Mouse (Mus musculus) lung, embryonic 15.5 days (tissue): ENCODE data around the gene Lrrc75a. TPM values are rescaled to one million over a fixed set of nuclear protein-coding genes. Genes with fewer than 3 reads are reported as not detected.
A peak's percentile ranks its signal among the peaks of the same experiment; 100 is the strongest.

Experiments used
- ATAC-seq: fragments of 200-750 bp; cut with Nextera tagmentation; 2 replicates; pipeline ENCODE4 v1.8.0; 2017; ENCODE audit warnings: moderate number of reproducible peaks, borderline replicate concordance; ENCODE audit not compliant: low FRiP score, low TSS enrichment; ENCODE audit errors: extremely low read depth
- H3K27ac ChIP-seq: fragments of 300-500 bp; sonication (generic); 2 replicates; pipeline ENCODE4 v1.5.1; 2015; ENCODE audit warnings: moderate library complexity, mild to moderate bottlenecking, inconsistent platforms
- H3K27me3 ChIP-seq: fragments of 300-500 bp; sonication (generic); 2 replicates; pipeline ENCODE4 v1.6.1; 2015; ENCODE audit warnings: inconsistent platforms
- H3K36me3 ChIP-seq: fragments of 300-500 bp; sonication (generic); 2 replicates; pipeline ENCODE4 v1.6.1; 2015; ENCODE audit warnings: inconsistent platforms
- H3K4me1 ChIP-seq: fragments of 300-500 bp; sonication (generic); 2 replicates; pipeline ENCODE4 v1.6.1; 2015; ENCODE audit warnings: inconsistent platforms
- H3K4me2 ChIP-seq: fragments of 300-500 bp; sonication (generic); 2 replicates; pipeline ENCODE4 v1.6.1; 2015; ENCODE audit warnings: inconsistent platforms, mild to moderate bottlenecking, moderate library complexity
- H3K4me3 ChIP-seq: fragments of 300-500 bp; sonication (generic); 2 replicates; pipeline ENCODE4 v1.5.1; 2015; ENCODE audit warnings: mild to moderate bottlenecking, inconsistent platforms
- H3K9ac ChIP-seq: fragments of 300-500 bp; sonication (generic); 2 replicates; pipeline ENCODE4 v1.6.1; 2015; ENCODE audit warnings: inconsistent platforms
- H3K9me3 ChIP-seq: fragments of 300-500 bp; sonication (generic); 2 replicates; pipeline ENCODE4 v1.6.1; 2016; ENCODE audit warnings: inconsistent platforms
- WGBS: fragments of 180-500 bp; shearing (Covaris S2); methylation state at CpG from one replicate; pipeline ENCODE4 v1.1.7; 2015; 5-methylcytosine and 5-hydroxymethylcytosine counted together
- polyA plus RNA-seq: library from polyadenylated mRNA; unstranded; fragments of >200 nt; fragmentation: Nextera tagmentation; extraction: Ambion mirVana; gene quantifications from 2 replicates; pipeline ENCODE4 v1.2.1, GENCODE M21; 2015

Lrrc75a gene
- polyA plus RNA-seq, 1 experiment from 2014 or later, result 12.6 TPM

DNA sequence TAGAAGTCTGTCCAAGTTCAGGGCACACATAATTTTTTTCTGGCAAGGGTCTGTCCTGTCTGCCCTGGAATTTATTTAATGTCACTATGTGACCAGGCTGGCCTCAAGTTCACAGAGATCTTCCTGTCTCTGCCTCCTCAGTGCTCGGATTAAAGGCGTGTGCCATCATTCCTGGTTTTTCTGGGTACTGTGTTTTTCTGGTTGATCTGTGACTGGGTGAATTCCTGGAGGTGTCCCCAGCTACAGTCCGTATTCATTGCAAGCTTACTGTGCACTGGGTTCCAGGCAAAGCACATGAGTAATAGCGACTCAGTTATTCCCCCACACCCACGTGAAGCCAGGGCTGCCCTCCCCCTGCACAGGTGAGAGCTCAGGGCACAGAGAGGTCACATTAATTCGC, 38.0 kb downstream of the Lrrc75a start:
- ATAC-seq, result no peak
- 78% methylated on average over 6 of the region's 6 CpGs for WGBS
- H3K9ac ChIP-seq, result no peak overlapping the region
- peaks cover 17% of the 10 kb centered on the region for H3K4me1 ChIP-seq
- H3K36me3 ChIP-seq, result peaks cover 43% of the 10 kb centered on the region
- no peaks in the 10 kb centered on the region for H3K27me3 ChIP-seq
- no peaks in the 10 kb centered on the region for H3K9me3 ChIP-seq
- no peak overlapping the region for H3K27ac ChIP-seq
- no peak overlapping the region for H3K4me3 ChIP-seq
- H3K4me2 ChIP-seq, result no peak overlapping the region

DNA sequence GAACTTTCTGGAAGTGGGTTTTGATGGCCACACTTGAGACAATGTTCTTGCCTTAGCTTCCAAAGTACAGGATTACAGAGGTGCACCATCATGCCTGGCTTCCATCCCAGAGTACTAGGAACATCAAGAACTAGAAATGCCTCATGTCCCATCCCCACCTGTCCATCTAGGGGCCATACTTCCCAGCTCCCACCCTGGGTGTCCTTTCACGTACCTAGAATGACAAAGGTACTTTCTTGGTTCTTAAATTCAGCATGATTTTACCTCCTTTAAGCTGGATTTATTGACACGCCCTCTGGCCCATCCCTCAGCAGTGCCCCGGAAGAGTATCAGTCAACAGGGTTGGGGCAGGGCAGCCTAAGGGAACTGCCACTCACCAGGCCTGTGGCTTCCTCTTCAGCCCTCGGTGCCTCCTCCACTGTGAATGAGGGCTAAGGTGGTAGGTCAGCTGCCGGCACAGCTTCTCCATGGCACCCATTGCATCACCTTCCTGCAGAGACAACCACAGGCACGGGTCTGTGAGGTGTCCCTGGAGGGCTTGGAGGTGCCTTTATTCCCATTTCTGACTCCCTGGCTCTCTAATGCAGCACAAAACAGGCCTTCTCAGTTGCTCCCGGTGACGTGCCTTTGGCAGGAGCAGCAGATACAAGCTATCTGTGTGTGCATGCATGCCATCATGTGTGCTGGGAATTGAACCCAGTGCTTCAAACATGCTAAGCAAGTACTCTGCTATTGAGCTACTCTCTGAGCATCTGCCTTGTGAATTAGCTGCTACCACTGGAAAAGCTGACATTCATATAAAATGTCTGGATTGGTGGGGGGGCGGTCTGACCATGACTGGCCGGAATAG, 39.3 kb downstream of the Lrrc75a start:
- WGBS, result 71% methylated on average over 10 of the region's 10 CpGs
- H3K9ac ChIP-seq, result no peak overlapping the region
- no peak for ATAC-seq

DNA sequence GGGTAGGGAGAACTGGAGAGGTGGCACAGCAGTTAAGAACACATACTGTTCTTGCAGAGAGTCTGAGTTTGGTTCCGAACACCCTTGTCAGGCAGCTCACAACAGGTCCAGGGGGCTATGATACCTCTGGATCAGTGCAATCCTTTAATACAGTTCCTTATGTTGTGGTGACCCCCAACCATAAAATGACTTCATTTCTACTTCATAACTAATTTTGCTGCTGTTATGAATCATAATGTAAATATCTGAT, 40.4 kb downstream of the Lrrc75a start:
- H3K27me3 ChIP-seq, result no peaks in the 10 kb centered on the region
- H3K4me3 ChIP-seq, result no peak overlapping the region
- H3K9me3 ChIP-seq, result no peaks in the 10 kb centered on the region
- H3K4me1 ChIP-seq, result peaks cover 25% of the 10 kb centered on the region
- H3K9ac ChIP-seq, result no peak overlapping the region
- no peak overlapping the region for H3K27ac ChIP-seq
- no peak overlapping the region for H3K4me2 ChIP-seq
- no peak for ATAC-seq
- 97% methylated on average over 1 of the region's 1 CpGs for WGBS
- H3K36me3 ChIP-seq, result peaks cover 57% of the 10 kb centered on the region

More for the DNA sequence above, 39.3 kb downstream of the Lrrc75a start:
- H3K4me3 ChIP-seq, result no peak overlapping the region
- peaks cover 55% of the 10 kb centered on the region for H3K36me3 ChIP-seq
- no peak overlapping the region for H3K27ac ChIP-seq
- H3K4me2 ChIP-seq, result no peak overlapping the region
- peaks cover 25% of the 10 kb centered on the region for H3K4me1 ChIP-seq
- no peaks in the 10 kb centered on the region for H3K9me3 ChIP-seq
- H3K27me3 ChIP-seq, result no peaks in the 10 kb centered on the region

DNA sequence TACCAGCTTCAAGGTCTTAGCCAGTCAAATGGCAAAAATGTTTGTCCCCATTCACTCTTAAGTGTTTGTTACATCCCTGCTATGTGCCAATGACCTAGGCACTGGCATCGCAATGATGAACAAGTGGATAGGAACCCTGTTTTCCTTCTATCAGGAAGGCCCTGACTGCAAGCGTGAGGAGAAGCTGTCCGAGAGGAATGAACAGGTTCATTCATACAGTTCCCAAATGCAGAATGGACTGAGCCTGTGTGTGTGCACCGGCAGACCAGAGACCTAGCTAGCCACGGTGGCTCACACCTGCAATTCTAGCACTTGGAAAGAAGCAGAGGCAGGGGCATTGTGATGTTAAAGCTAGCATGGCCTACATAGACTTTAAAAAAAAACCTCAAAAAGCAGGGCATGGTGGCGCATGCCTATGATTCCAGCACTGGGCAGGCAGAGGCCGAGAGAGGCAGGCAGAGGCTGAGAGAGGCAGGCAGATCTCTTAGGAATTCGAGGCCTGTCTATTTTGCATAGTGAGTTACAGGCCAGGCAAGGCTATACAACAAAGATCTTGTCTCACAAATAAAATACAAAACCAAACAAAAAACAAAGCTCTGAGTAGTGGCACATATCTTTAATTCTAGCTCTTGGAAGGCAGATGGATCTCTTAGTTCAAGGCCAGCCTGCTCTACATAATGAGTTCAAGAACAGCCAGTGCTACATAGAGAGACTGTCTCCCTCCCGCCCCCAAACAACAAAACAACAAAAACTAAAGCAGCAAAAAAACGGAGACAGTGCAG, 41.0 kb downstream of the Lrrc75a start:
- no peak for ATAC-seq
- no peaks in the 10 kb centered on the region for H3K27me3 ChIP-seq
- WGBS, result 65% methylated on average over 10 of the region's 10 CpGs
- no peak overlapping the region for H3K4me3 ChIP-seq
- no peaks in the 10 kb centered on the region for H3K9me3 ChIP-seq
- H3K9ac ChIP-seq, result no peak overlapping the region
- H3K4me1 ChIP-seq, result peaks cover 25% of the 10 kb centered on the region
- peaks cover 57% of the 10 kb centered on the region for H3K36me3 ChIP-seq
- H3K4me2 ChIP-seq, result no peak overlapping the region
- no peak overlapping the region; the same call in 1 of the 2 replicates for H3K27ac ChIP-seq

DNA sequence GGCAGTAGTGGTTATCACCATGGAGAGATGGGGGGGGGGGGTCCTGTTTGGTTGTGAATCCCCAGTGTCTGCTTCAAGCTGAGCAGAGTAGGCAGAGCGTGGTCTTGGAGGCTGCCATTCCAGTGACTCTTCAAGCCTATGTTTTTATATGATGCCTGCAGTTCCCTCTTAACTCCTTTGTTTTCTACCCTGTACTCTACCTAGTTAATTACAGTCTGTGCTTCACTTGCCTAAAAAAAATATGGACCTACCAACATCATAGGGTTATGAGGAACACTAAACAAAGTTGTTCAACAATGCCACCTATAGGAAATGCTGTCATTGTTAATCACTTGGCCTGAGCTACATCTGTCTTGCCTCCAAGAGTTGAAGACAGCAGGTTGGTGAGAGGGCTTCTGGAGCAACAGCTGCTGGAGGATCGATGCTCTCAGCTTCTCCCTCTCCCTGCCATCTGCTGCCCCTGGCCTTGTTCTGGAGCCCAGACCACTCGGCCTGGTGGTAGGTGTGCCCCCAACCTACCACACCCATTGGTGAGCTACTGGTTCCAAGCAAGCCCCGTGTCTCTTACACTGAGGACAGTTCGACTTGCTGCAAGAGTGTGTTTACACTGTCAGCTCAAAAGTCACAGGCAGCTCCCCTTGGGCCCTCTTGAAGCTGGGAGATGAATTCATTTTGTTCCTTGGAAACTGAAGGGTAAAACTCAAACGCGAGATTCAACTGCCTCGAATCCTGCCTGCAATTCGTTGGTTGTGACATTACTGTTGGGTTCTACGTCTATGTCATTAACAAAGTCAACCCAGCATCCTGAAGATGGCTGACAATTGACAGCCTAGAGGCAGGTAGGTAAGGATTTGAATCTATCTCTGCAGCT, 41.8 kb downstream of the Lrrc75a start:
- Histone ChIP-seq H3K4me2 (no peak overlapping the region), H3K9ac (no peak overlapping the region), H3K4me3 (no peak overlapping the region), H3K4me1 (peaks cover 31% of the 10 kb centered on the region), H3K27ac (peak overlapping the region; percentile 20; the same call in 1 of the 2 replicates), H3K9me3 (no peaks in the 10 kb centered on the region), H3K27me3 (no peaks in the 10 kb centered on the region), H3K36me3 (peaks cover 57% of the 10 kb centered on the region)
- WGBS, result 33% methylated on average over 10 of the region's 10 CpGs
- ATAC-seq, result no peak

DNA sequence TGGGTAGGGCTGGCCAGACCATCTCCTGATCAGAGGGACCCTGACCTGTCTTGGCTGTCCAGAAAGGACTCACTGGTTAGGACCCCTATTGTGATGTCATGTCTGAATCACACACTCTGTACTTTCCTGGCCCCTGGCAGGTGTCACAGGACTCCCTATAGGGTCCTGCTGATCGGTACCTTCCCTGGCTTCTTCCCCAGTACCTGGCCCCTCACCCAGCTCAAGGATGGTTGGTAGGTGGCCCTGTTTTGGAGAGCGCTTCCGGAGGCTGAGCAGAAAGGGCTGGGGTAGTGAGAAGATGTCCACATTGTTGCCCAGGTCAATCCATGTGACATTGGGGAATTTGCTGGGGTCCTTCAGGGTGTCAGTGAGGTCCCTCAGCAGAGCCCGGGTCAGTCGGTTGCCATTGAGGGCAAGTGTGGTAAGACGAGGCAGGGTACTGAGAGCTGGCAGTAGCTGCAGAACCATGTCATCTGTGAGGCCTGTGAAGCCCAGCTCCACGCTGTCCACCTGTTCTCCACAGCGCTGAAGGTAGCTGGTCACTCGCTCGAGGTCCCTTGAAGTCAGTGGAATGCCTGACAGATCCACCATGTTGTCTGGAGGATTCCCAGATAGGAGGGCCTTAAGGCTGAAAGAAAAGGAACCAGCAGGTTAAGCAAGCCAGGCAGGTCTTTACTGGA, 42.6 kb downstream of the Lrrc75a start:
- 40% methylated on average over 10 of the region's 10 CpGs for WGBS
- 0 out of 2 replicates have a peak overlapping the region, but pooled peaks have one; percentile 3 for H3K4me3 ChIP-seq
- H3K36me3 ChIP-seq, result peaks cover 57% of the 10 kb centered on the region
- peak overlapping the region; percentile 68 for H3K4me2 ChIP-seq
- no peak overlapping the region for H3K9ac ChIP-seq
- H3K27me3 ChIP-seq, result no peaks in the 10 kb centered on the region
- ATAC-seq, result 0 out of 2 replicates have a peak, but pooled peaks have one; percentile 4
- H3K4me1 ChIP-seq, result peaks cover 32% of the 10 kb centered on the region
- no peaks in the 10 kb centered on the region for H3K9me3 ChIP-seq
- H3K27ac ChIP-seq, result peak overlapping the region; percentile 34; the same call in 1 of the 2 replicates

DNA sequence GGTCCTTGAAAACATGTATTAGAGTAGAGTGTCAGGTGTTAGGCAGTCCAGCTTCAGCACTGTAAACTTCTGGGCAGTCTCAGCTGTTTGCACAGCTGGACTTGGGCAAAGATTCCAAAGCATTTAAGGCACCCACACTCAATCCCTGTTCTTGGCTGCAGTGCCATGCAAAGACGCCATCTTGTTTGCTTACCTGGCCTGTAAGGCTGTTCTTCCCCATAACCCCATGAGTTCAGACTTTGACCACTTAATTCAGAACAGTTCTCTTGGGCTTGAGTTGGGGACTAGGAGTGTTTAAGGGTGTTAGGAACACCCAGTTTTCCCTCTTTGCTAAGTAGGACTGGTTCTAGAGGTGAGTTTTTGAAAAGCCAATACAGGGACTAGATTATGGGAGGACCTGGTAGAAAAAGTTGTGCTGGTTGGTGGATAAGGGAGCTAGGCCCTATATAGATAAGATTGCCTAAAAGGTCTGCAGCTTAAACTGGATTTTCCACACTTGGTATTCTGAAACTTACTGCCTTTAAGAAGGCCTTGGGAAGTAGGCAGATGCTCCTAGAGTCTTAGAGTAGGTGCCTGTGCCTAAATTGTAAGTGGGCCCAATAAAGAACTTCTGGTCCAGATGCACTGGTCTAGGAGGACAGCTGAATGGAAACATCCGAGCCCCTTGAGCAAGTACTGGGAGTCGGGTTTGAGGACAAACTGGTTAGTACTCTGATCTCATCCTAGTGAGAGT, 43.3 kb downstream of the Lrrc75a start:
- peak overlapping the region; percentile 34 for H3K27ac ChIP-seq
- WGBS, result 24% methylated on average over 3 of the region's 3 CpGs
- H3K4me3 ChIP-seq, result peak overlapping the region; percentile 67

DNA sequence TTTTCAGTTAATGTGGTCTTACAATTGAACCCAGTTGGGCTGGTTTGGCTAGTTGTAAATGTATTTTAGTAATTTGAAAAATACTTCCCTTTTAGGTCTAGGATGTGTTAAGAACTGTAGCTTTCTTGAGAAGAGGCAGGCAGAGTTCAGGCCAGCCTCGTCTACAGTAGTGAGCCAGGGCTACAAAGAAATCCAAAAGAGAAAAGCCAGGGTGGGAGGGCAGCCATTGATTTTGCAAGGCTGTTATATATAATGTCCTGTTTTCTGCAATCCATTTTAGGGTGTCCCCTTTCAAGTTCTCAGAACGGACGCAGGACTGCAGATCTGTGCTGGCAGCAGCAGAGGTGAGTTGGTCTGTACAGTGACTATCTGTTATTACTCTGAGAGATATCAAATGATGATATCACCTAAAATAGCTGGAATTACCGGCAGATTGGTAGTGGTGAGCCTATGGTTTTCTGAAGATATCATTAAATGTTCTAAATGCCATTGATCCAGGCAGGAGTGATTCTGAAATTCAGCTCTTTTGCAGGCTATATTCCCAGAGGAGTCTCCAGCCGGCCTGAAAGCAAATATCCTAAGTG, 44.1 kb downstream of the Lrrc75a start:
- no peak for ATAC-seq

More for the DNA sequence above, 43.3 kb downstream of the Lrrc75a start:
- peak overlapping the region; percentile 68 for H3K4me2 ChIP-seq
- H3K36me3 ChIP-seq, result peaks cover 55% of the 10 kb centered on the region
- no peak for ATAC-seq
- peaks cover 32% of the 10 kb centered on the region for H3K4me1 ChIP-seq
- no peaks in the 10 kb centered on the region for H3K9me3 ChIP-seq
- H3K9ac ChIP-seq, result peak overlapping the region; percentile 86; the same call in 1 of the 2 replicates
- H3K27me3 ChIP-seq, result no peaks in the 10 kb centered on the region

DNA sequence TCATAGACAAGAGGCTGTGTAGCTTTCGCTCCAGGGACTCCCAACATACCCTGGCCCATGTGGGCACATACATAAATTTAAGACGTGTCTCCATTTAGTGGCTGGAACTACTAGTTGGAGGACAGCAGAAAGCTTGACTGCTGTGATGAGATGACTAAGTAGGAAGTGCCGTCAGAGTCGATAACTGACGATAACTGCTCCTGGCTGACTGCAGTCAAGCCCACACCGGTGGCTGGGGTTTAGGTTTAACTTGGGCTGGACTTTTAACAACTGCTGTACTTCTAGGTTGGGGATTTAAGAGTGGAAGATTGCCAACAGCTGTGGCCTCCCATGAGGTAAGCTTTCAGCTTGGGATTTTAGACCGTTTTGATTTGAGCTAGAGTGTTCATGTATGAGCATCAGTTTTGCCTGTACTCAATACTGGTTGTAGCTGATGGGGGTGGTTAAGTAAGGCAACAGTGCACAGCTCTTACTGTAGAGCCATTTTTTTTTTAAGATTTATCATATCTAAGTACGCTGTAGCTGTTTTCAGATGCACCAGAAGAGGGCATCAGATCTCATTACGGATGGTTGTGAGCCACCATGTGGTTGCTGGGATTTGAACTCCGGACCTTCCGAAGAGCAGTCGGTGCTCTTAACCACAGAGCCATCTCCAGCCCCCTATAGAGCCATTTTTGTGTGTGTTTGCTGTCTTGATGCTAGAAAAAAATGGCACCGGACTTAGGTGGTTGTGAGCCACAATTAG, 44.8 kb downstream of the Lrrc75a start:
- H3K4me3 ChIP-seq, result peak overlapping the region; percentile 67

More for the DNA sequence above, 44.1 kb downstream of the Lrrc75a start:
- peaks cover 51% of the 10 kb centered on the region for H3K36me3 ChIP-seq
- H3K4me3 ChIP-seq, result peak overlapping the region; percentile 67
- H3K27me3 ChIP-seq, result no peaks in the 10 kb centered on the region
- H3K9me3 ChIP-seq, result no peaks in the 10 kb centered on the region
- peaks cover 32% of the 10 kb centered on the region for H3K4me1 ChIP-seq
- WGBS, result 6% methylated on average over 5 of the region's 5 CpGs
- peak overlapping the region; percentile 68 for H3K4me2 ChIP-seq
- peak overlapping the region; percentile 93 for H3K27ac ChIP-seq
- H3K9ac ChIP-seq, result peak overlapping the region; percentile 86

More for the DNA sequence above, 44.8 kb downstream of the Lrrc75a start:
- under 1% methylated on average over 13 of the region's 13 CpGs for WGBS
- Histone ChIP-seq H3K4me1 (peaks cover 35% of the 10 kb centered on the region), H3K9ac (peak overlapping the region; percentile 86), H3K36me3 (peaks cover 44% of the 10 kb centered on the region), H3K9me3 (no peaks in the 10 kb centered on the region), H3K4me2 (peak overlapping the region; percentile 68), H3K27ac (peak overlapping the region; percentile 93), H3K27me3 (no peaks in the 10 kb centered on the region)
- no peak for ATAC-seq
